Mouse (Mus musculus): ENCODE results near the gene Sppl2c.

The Sppl2c gene

DNA sequence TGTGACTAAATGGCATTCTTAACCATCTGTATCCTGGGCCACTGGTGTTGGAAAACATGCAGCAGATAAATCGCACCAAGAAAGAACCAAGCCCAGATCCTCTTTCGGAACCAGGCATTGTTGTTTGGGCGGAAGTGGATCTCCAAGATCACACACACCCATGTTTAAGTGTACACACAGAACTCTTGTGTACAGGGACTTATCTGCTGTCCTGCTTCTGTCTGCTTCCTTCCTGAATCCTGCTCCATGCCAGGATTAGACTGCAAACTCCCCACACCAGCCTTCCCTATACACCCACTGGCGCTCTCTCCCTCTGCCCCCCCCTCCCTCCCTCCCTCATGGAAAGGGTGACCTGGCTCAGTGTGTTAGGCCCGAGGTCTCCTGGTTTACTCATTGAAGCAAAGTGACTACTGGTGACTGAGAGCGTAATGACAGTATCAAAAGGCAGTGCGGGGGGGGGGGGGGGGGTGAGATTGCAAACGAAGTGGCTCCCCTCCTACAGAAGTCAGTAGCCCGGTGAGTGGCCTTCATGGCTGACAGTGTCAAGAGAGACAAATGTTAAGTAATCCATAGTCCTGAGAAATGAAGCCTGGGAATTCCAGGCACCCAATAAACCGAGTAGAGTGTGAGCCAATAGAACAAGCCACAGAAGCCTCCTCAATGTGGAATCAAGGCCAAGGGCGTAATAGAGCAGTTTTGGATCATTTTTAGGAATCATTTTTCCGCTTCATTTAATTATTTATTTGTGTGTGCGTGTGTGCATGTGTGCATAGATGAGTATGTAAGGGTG is 52.0 kb downstream of the Sppl2c start:
- no peak for DNase-seq (ENCODE audit: extremely low read depth, low read depth, low spot score)
